Mouse (Mus musculus) naive thymus-derived CD4-positive, alpha-beta T cell, adult 2 months (primary cell): ENCODE measurements around the gene Specc1.
A peak's percentile ranks its signal among the peaks of the same experiment; 100 is the strongest.

ENCODE experiments used
- DNase-seq: peaks from one replicate; pipeline ENCODE4 v3.0.0-alpha.2; 2011; ENCODE audit warnings: low read depth

The Specc1 gene

GRCm38 (mm10) chr11:61968875-61969274 lies 12.3 kb downstream of the Specc1 start:
- no peak for DNase-seq

- DNase-seq = no peak
Measured at GRCm38 (mm10) chr11:61970901-61971300, 14.3 kb downstream of the Specc1 start.

- no peak for DNase-seq
Measured at GRCm38 (mm10) chr11:61971441-61972221, 15.1 kb downstream of the Specc1 start.

GRCm38 (mm10) chr11:61974106-61974707 lies 17.6 kb downstream of the Specc1 start:
- no peak for DNase-seq

GRCm38 (mm10) chr11:61975783-61976182 lies 19.2 kb downstream of the Specc1 start:
- no peak for DNase-seq

- no peak for DNase-seq
Measured at GRCm38 (mm10) chr11:61981285-61981684, 24.7 kb downstream of the Specc1 start.

GRCm38 (mm10) chr11:61982828-61983227 lies 26.3 kb downstream of the Specc1 start:
- DNase-seq = no peak

GRCm38 (mm10) chr11:61986939-61987338 lies 30.4 kb downstream of the Specc1 start:
- DNase-seq = no peak

- DNase-seq = no peak
Measured at GRCm38 (mm10) chr11:61989647-61990046, 33.1 kb downstream of the Specc1 start.

GRCm38 (mm10) chr11:61991576-61991975 lies 35.0 kb downstream of the Specc1 start:
- DNase-seq = no peak

- no peak for DNase-seq
Measured at GRCm38 (mm10) chr11:61992671-61993285, 36.2 kb downstream of the Specc1 start.

GRCm38 (mm10) chr11:61999501-61999900 lies 42.9 kb downstream of the Specc1 start:
- no peak for DNase-seq

- no peak for DNase-seq
Measured at GRCm38 (mm10) chr11:62000099-62000498, 43.5 kb downstream of the Specc1 start.

GRCm38 (mm10) chr11:62001977-62002376 lies 45.4 kb downstream of the Specc1 start:
- no peak for DNase-seq

- peak; percentile 15 for DNase-seq
Measured at GRCm38 (mm10) chr11:62004881-62005240, 48.3 kb downstream of the Specc1 start.

- DNase-seq = peak; percentile 10
Measured at GRCm38 (mm10) chr11:62005241-62005910, 48.8 kb downstream of the Specc1 start.

GRCm38 (mm10) chr11:62005911-62006260 lies 49.3 kb downstream of the Specc1 start:
- DNase-seq = no peak

- no peak for DNase-seq
Measured at GRCm38 (mm10) chr11:62006680-62007079, 50.1 kb downstream of the Specc1 start.

- DNase-seq = no peak
Measured at GRCm38 (mm10) chr11:62007984-62008383, 51.4 kb downstream of the Specc1 start.

GRCm38 (mm10) chr11:62010625-62011231 lies 54.2 kb downstream of the Specc1 start:
- no peak for DNase-seq

GRCm38 (mm10) chr11:62012039-62012438 lies 55.5 kb downstream of the Specc1 start:
- no peak for DNase-seq

- DNase-seq = no peak
Measured at GRCm38 (mm10) chr11:62013449-62013848, 56.9 kb downstream of the Specc1 start.
